Mouse (Mus musculus): ENCODE data around the gene Tcf7l1.
A peak's percentile ranks its signal among the peaks of the same experiment; 100 is the strongest.

The Tcf7l1 gene

GRCm38 (mm10) chr6:72616643-72617288 is 172.3 kb downstream of the Tcf7l1 start, which contains the start of gene Tgoln1:
Tgoln1 (minus strand) TSS chr6:72617000.
- DNase-seq, result peak; percentile 96

GRCm38 (mm10) chr6:72615561-72616375 is 173.3 kb downstream of the Tcf7l1 start:
- no peak for DNase-seq

DNA sequence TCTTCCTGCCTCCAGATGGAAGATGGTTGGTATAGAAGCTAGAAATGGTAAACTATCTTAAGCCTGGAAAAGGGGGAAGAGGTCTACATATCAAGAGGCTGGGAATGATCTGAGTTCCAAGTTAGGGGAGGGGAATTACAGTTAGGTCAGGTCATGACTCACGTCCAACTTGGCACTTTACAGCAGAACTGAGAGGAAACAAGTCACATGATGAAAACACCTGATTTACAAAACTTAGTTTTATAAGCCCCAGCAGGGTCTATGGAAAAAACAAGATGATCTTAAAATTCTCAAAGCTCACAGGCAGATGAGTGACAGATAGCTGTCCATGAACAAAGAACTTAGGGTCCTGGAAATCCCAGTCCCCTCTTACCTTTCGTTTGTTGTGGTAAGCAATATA is 173.9 kb downstream of the Tcf7l1 start:
- no peak for DNase-seq

DNA sequence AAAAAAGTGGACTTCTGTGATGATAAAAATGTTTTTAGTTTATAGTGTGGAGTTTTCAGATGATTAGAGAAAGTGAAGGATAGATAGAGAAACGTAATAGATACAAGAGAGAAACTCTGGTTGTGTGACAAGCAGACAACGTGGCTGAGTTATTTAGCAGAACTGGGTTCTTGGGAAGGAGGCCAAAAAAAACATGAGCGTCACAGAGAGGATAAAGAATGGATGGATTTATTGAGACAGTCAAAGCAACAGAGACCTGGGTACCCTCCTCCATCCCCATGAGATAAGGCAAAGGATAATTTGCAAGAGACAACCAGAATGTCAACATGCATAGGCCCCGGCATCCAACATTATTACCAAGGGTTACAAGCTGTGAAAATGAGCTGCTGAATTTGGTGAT is 178.8 kb downstream of the Tcf7l1 start:
- no peak for DNase-seq

DNA sequence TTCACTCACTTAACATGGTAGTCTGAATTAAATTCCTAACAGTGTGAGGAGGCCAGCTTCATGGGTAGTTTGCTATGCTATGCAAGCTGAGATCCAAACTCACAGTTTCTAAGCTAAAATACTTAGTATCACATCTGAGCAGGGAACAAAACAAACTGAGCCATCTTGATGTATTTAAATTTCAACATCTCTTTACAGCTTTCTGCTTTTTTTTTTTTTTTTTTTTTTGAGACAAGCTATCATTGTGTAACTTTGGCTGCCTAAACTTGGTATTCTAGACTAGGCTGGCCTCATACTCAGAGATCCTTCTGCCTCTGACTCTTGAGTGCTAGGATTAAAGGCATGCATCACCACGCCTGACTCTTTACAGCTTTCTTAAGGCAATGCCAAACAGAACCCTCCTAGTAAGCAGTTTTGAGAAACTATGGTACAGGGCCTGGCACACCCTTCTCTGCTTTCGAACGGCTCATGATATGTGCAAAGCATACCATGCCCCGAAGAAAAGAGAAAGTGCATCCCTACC is 180.3 kb downstream of the Tcf7l1 start:
- DNase-seq, result no peak

- DNase-seq, result no peak
Observed at GRCm38 (mm10) chr6:72607676-72608075, 181.4 kb downstream of the Tcf7l1 start.

GRCm38 (mm10) chr6:72607060-72607459 is 182.0 kb downstream of the Tcf7l1 start:
- no peak for DNase-seq

- no peak for DNase-seq
Observed at GRCm38 (mm10) chr6:72604066-72604465, 185.0 kb downstream of the Tcf7l1 start.

DNA sequence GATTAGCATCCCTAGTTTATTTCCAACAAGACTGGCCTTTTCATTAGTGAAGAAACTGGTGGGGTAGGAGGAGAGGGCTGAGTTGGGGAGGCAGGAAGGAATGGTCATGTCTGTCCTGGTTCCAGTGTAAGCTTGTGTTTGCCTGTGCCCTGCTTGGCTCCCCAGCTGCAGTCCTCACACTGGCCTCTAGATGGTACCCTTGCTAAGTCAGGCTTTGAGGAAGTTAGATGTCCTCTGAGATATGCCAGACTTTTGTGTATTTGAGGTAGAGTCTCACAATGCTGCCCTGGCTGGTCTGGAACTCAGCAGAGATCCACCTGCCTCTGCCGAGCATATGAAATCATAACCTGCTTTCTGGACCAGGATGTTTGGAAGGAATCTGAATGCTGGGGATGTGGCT is 187.3 kb downstream of the Tcf7l1 start:
- DNase-seq, result peak; percentile 79

GRCm38 (mm10) chr6:72600771-72601170 is 188.3 kb downstream of the Tcf7l1 start:
- DNase-seq, result no peak

- no peak for DNase-seq
Observed at GRCm38 (mm10) chr6:72600216-72600615, 188.8 kb downstream of the Tcf7l1 start.

- peak; percentile 29 for DNase-seq
Observed at GRCm38 (mm10) chr6:72598791-72599557, 190.1 kb downstream of the Tcf7l1 start.

- DNase-seq, result peak; percentile 94
Observed at GRCm38 (mm10) chr6:72597956-72598753, 190.9 kb downstream of the Tcf7l1 start, which contains the start of the genes Elmod3 and Retsat. Elmod3 (minus strand) TSS chr6:72598413. Retsat (plus strand) TSS chr6:72598475.

DNA sequence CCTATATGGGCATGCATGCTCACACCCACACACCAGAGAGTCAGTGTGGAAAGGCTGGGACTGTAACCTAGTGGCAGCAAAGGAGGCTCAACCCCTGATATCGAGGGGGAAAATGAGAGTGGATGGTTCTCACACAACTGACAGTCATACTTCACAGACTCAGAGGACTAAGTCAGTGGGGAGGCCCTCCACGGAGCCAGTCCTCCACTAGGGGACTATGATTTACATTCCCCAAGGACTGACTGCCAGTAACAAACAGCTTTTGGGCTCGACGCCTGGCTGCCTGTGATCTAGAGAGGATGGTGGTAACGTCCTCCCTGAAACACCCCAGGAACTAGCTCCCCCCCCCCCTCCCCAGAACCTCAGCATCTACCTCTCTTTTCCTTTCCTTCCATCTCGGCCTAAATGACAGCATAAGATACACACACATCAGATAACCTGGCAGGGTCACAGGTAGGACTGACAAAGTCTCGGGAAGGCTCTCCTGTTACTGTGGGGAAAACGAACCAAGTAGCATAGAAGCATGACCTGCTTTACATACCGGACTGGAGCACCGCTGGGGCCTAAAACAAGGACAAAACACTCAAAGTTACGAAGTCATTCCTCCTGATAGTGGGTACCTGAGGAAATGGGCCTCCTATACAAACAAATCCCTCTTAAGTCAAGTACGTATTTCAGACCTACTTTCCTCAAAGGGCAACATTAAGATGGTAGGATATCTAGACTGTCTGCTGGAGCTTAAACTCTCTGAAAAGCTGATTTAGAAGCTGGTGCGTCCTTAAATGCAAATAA is 191.8 kb downstream of the Tcf7l1 start:
- no peak for DNase-seq

- DNase-seq, result no peak
Observed at GRCm38 (mm10) chr6:72593914-72594313, 195.1 kb downstream of the Tcf7l1 start.

- peak; percentile 28 for DNase-seq
Observed at GRCm38 (mm10) chr6:72593011-72593803, 195.8 kb downstream of the Tcf7l1 start.

DNA sequence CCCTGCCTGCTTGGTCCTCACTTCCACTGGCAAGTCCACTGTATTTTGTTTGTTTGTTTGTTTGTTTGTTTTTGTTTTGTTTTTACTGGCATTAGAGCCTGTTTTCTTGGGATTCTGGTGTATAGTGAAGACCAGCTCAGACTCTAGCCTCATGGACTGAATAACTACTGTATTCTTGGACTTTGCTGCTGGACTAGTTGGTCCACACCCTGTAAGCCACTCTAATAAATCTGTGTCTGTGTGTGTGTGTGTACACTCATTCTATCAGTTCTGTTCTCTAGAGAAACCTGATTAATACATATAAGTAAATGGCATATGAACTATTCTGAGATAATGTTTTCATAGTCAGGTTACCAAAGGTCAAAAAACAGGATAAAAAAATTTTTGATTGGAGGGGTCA is 198.9 kb downstream of the Tcf7l1 start:
- DNase-seq, result no peak

DNA sequence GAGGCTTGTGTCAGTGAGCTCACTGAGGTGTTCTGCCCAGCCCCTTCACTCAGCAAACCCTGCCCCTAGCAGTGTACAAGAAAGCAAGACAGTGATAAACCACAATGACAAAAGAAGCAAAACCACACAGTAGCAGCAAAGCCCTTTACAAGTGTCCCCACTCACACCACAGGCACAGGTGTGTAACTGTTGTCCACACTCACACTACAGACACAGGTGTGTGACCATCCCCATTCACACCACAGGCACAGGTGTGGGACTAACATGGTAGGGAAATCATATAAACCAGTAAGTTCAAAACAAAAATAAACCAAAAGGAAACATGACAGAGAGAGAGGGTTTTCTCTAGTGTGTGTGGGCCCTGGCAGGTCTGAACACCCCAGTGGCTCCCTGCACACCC is 200.7 kb downstream of the Tcf7l1 start:
- no peak for DNase-seq

- no peak for DNase-seq
Observed at GRCm38 (mm10) chr6:72586701-72587100, 202.4 kb downstream of the Tcf7l1 start.

DNA sequence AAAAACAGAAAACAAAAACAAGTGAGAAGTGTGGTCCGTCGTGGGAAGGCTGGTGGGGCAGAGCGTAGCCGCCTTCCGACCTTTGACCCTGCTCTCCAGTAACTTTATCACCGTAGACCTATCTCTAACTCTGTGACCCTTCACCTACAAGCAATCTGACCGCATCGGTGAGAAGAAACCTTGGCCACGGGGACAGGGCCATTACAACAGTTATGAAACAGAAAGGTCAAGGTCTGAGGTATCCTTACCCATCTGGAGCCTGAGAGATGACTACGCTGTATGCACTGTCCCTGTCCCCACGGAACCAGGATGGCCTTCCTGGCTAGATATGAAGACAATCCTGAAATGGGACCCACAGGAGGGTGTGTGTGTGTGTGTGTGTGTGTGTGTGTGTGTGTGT is 204.9 kb downstream of the Tcf7l1 start:
- no peak for DNase-seq

All from right cerebral cortex, adult 18-20 months (tissue).